Mouse (Mus musculus) lung, adult 2 months (tissue): ENCODE results near the gene Top2a.

Source experiments
- CTCF ChIP-seq: fragments of 200-500 bp; IDR thresholded peaks from 2 replicates; pipeline ENCODE4 v1.5.1; 2011; ENCODE audit warnings: mild to moderate bottlenecking, low read length, control low read depth; ENCODE audit not compliant: insufficient read depth
- POLR2A ChIP-seq: fragments of 200-500 bp; IDR thresholded peaks from 2 replicates; pipeline ENCODE4 v1.6.1; 2011; ENCODE audit warnings: low read depth, mild to moderate bottlenecking, control low read depth, low read length, borderline replicate concordance; ENCODE audit errors: extremely low read depth

- no peak for TF ChIP-seq CTCF
- TF ChIP-seq POLR2A = no peak
These were observed 49.8 kb upstream of the Top2a start for GRCm38 (mm10) chr11:99073781-99074180.
